Mouse (Mus musculus): ENCODE results near the gene Col23a1. TPM values are rescaled to one million over a fixed set of nuclear protein-coding genes. Genes with fewer than 3 reads are reported as not detected.

Col23a1 gene
- polyA plus RNA-seq (2014; fragmentation: Illumina TruSeq; extraction: RNeasy Lipid Tissue Mini Kit (QIAGEN cat#74804)), result 2.1 TPM

GRCm38 (mm10) chr11:51289564-51290041 is at the start of gene Col23a1:
Gene Col23a1, plus strand, starts transcription at chr11:51289920.

GRCm38 (mm10) chr11:51261680-51262219 is 28.0 kb upstream of the Col23a1 start, which contains the start of gene Clk4:
Gene Clk4, plus strand, starts transcription at chr11:51261730.

GRCm38 (mm10) chr11:51262342-51263285 is 27.1 kb upstream of the Col23a1 start, which contains the start of gene BC049762:
Gene BC049762, minus strand, starts transcription at chr11:51263046.

DNA sequence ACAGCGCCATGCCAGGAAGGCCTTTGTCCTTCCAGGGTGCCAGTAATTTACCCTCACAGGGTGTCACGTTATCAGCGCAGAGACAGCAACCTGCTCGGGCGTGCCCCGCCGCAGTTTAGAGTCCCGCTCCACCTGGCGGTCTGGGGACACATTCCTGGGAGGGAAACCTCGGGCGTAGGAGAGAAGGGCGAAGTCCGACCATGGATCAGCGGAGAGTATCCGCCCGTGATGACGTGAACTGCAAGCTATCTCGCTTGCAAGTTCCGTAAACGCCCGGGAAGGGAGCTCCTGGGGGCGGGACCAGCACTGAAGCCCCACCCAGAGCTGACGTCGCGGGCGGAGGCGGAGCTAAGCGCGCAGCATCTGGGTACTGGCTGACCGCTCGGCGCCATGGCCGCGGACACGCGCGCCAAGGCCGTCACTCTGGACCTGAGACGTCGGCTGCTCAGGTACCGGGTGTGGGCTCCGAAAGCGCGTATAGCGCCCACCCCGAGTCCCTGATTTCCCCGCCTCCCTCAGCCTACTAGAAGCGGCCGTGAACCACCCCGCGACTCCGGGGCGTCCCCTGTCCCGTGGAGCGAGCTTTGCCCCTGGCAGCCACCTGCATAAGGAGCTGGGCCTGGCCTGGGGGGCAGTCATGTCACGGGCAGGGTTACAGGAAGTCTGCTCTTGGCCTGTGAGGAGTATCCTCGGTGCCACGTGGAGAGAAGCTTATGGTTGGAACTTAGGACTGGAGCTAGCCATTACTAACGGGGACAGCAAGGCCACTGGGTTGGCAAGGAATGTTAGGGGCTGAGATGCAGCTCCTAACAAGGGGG is 294.9 kb downstream of the Col23a1 start, which contains the start of gene Phykpl:
Gene Phykpl, plus strand, starts transcription at position 327 of the 818 bp plus-strand sequence.

GRCm38 (mm10) chr11:51606447-51607095 is 316.9 kb downstream of the Col23a1 start, which contains the start of gene Hnrnpab:
Gene Hnrnpab, minus strand, starts transcription at chr11:51606847.

DNA sequence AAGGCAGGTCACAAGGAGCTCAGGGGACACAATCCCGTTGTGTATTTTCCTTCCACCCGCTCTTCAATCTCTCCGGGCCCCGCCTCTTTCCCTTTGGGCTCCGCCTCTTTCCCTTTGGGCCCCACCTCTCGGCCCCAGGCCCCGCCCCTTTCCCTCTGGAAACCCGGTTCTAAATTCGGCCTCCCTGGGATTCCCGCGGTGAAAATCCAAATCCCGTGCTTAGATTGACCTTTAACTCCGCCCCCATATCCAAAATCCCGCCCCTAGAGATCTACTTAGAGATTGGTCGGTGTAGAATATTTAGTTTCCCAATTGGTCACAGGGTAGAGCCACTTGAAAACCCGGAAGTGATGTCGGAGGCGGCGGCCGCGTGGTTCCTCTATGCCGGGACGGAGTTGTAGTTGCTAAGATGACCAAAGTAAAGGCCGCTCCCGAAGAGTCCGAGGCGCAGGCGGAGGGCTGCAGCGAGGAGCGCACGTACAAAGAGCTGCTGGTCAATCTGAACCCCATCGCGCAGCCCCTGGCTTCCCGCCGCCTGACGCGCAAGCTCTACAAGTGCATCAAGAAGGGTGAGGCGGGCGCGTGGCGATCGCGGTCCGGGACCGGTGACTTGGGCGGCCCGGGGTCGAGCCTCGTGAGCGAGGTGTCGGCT is 329.8 kb downstream of the Col23a1 start, which contains the start of gene Nhp2:
Gene Nhp2, plus strand, starts transcription at position 327 of the 652 bp plus-strand sequence.

Other genes starting within 250 kb of the Col23a1 start
- gene Olfr1375, start 241.8 kb upstream of the Col23a1 start, polyA plus RNA-seq (2014; fragmentation: Illumina TruSeq; extraction: RNeasy Lipid Tissue Mini Kit (QIAGEN cat#74804)), result not detected
- gene Zfp354a, start 230.7 kb upstream of the Col23a1 start, polyA plus RNA-seq (2014; fragmentation: Illumina TruSeq; extraction: RNeasy Lipid Tissue Mini Kit (QIAGEN cat#74804)), result 24.9 TPM
- gene Gm12569, start 69.4 kb upstream of the Col23a1 start, polyA plus RNA-seq (2014; fragmentation: Illumina TruSeq; extraction: RNeasy Lipid Tissue Mini Kit (QIAGEN cat#74804)), result not detected
- 146 TPM for gene Clk4, start 28.2 kb upstream of the Col23a1 start, polyA plus RNA-seq (2014; fragmentation: Illumina TruSeq; extraction: RNeasy Lipid Tissue Mini Kit (QIAGEN cat#74804))
- not detected for gene BC049762, start 26.9 kb upstream of the Col23a1 start, polyA plus RNA-seq (2014; fragmentation: Illumina TruSeq; extraction: RNeasy Lipid Tissue Mini Kit (QIAGEN cat#74804))